Mouse (Mus musculus) erythroblast, embryonic 14.5 days (primary cell): ENCODE measurements around the gene Gm9049. TPM values are rescaled to one million over a fixed set of nuclear protein-coding genes. Genes with fewer than 3 reads are reported as not detected.
"Not testable (repeated sequence)": the region's sequence is repeated elsewhere in the genome, so short reads cannot be mapped to it uniquely, and the experiment has no call there.

Experiments
- H3K27me3 ChIP-seq: 2 replicates; pipeline ENCODE4 v1.6.1; 2012; ENCODE audit warnings: inconsistent platforms; ENCODE audit not compliant: control insufficient read depth
- H3K36me3 ChIP-seq: 2 replicates; pipeline ENCODE4 v1.6.1; 2012; ENCODE audit warnings: mild to moderate bottlenecking, inconsistent platforms; ENCODE audit not compliant: control insufficient read depth
- H3K4me1 ChIP-seq: 2 replicates; pipeline ENCODE4 v1.6.1; 2012; ENCODE audit warnings: inconsistent platforms; ENCODE audit not compliant: control insufficient read depth
- H3K4me3 ChIP-seq: replicated peaks from 2 replicates; pipeline ENCODE3; 2012; ENCODE audit warnings: moderate library complexity, mild to moderate bottlenecking, inconsistent platforms
- H3K9me3 ChIP-seq: 2 replicates; pipeline ENCODE4 v1.6.1; 2012; ENCODE audit warnings: low read length, inconsistent platforms, mixed read lengths; ENCODE audit not compliant: control insufficient read depth
- GATA1 ChIP-seq: IDR thresholded peaks from 2 replicates; pipeline ENCODE4 v1.6.1; 2012; ENCODE audit warnings: low read length, inconsistent platforms, mixed read lengths
- TAL1 ChIP-seq: IDR thresholded peaks from 3 replicates; pipeline ENCODE4 v1.6.1; 2012; ENCODE audit warnings: low read length, inconsistent platforms, mixed read lengths
- polyA plus RNA-seq: library from polyadenylated mRNA; stranded (reverse); fragments of >175 nt; gene quantifications from 2 replicates; pipeline ENCODE4 v1.2.3, GENCODE M21; 2012

The Gm9049 gene
- not detected in 2 replicates for polyA plus RNA-seq

DNA sequence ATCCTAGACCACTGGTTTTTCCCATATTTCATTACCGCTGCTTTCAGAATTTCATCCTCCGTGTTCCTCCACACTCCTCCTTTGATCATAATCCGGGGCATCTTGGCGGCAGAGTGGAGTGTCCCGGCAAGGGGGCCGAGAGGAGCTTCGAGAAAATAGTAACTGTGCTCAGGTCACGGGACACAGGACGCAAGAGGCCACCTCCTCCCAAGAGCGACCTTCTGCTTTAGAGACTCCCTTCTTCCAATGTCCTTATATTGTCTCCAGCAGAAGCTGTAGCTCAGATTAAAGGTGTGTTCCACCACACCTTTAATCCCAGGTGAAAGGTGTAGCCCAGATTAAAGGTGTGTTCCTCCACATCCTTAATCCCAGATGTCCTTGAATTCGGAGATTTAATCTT is at the start of gene Gm9049:
TSS of gene Gm9049 (minus strand) at position 101 of the 400 bp plus-strand sequence.
- H3K9me3 ChIP-seq, H3K36me3 ChIP-seq, H3K27me3 ChIP-seq: not testable (repeated sequence)

DNA sequence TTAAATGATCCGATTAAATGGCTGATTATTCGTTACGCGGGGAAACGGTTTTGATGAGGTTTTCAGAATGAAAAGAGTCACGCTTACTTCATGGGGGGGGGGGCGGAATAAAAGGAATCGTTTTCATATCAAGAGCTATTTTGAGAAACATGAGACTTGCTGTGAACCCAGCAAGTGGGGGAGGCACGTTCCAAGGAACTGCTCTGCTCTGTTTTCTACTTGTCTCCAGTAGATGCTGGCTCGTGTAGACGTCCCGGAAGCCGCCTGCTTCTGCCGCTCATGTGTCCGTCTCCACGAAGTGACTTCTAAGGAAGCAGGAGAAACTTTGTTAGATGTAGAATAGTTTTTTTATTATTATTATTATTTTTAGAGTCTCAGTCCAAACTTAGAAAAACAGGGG is 46.0 kb upstream of the Gm9049 start:
- TF ChIP-seq GATA1 (no peak), TAL1 (no peak)

More for the DNA sequence above, at the start of gene Gm9049:
- not testable (repeated sequence) for H3K4me1 ChIP-seq, H3K4me3 ChIP-seq

DNA sequence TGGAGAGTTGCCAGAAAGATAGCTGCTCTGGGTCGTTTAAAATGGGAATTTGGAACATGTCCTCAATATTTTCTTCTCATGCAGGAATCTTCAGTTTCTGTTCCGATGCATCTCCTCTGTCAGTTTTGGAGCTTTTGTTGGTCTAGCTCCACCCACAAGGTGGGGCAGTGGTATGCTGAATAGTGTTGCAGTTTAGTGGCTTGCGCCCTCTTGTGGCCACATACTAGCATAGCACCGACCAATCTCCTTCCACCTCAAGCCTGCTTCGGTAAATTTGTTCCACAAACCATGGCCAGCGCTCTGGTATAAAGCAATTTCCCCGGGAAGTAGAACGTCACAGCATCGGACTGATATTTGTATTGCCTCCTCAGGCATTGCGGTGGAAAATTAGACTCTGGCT is 16.5 kb upstream of the Gm9049 start:
- Histone ChIP-seq H3K4me1 (no peaks in the 10 kb centered on the region), H3K4me3 (no peak overlapping the region), H3K27me3 (no peaks in the 10 kb centered on the region), H3K36me3 (no peaks in the 10 kb centered on the region), H3K9me3 (no peaks in the 10 kb centered on the region)
- no peak for TF ChIP-seq TAL1
- no peak for TF ChIP-seq GATA1

More for the DNA sequence above, 46.0 kb upstream of the Gm9049 start:
- H3K36me3 ChIP-seq = no peaks in the 10 kb centered on the region
- H3K4me1 ChIP-seq = no peaks in the 10 kb centered on the region
- no peaks in the 10 kb centered on the region for H3K27me3 ChIP-seq
- peaks cover 6% of the 10 kb centered on the region; the same call in 1 of the 2 replicates for H3K9me3 ChIP-seq
- H3K4me3 ChIP-seq = no peak overlapping the region

DNA sequence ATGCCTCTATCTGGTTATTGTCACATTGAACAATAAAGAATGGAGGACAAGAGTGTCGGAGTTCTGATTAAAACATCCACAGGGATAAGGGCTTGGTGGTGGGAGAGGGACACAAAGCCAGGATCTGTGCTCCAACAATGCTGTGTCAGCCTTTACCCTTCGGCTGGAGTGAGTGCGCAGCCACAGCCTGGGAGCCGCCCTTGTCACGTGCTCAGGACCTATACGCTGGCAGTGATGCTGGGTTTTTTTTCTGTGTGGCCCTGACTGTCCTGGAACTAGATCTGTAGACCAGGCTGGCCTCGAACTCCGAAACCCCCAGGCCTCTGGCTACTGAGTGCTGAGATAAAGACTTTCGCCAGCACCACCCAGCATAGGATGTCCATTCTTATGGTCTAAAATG is 15.6 kb upstream of the Gm9049 start:
- Histone ChIP-seq H3K27me3 (no peaks in the 10 kb centered on the region), H3K36me3 (no peaks in the 10 kb centered on the region), H3K9me3 (peaks cover 2% of the 10 kb centered on the region; the same call in 1 of the 2 replicates), H3K4me1 (no peaks in the 10 kb centered on the region), H3K4me3 (no peak overlapping the region)
- TF ChIP-seq GATA1 (no peak), TAL1 (no peak)

DNA sequence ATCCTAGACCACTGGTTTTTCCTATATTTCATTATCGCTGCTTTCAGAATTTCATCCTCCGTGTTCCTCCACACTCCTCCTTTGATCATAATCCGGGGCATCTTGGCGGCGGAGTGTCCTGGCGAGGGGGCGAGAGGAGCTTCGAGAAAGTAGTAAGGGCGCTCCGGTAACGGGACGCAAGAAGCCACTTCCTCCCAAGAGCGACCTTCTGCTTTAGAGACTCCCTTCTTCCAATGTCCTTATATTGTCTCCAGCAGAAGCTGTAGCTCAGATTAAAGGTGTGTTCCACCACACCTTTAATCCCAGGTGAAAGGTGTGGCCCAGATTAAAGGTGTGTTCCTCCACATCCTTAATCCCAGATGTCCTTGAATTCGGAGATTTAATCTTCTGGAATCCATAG is 5.3 kb downstream of the Gm9049 start, which contains the start of gene Gm9048:
TSS of gene Gm9048 (minus strand) at position 101 of the 400 bp plus-strand sequence.
- H3K4me1 ChIP-seq, H3K36me3 ChIP-seq, H3K4me3 ChIP-seq, H3K27me3 ChIP-seq, H3K9me3 ChIP-seq: not testable (repeated sequence)

DNA sequence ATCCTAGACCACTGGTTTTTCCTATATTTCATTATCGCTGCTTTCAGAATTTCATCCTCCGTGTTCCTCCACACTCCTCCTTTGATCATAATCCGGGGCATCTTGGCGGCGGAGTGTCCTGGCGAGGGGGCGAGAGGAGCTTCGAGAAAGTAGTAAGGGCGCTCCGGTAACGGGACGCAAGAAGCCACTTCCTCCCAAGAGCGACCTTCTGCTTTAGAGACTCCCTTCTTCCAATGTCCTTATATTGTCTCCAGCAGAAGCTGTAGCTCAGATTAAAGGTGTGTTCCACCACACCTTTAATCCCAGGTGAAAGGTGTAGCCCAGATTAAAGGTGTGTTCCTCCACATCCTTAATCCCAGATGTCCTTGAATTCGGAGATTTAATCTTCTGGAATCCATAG is 10.8 kb downstream of the Gm9049 start, which contains the start of gene Gm9046:
TSS of gene Gm9046 (minus strand) at position 101 of the 400 bp plus-strand sequence.
- H3K4me3 ChIP-seq, H3K4me1 ChIP-seq, H3K27me3 ChIP-seq, H3K36me3 ChIP-seq, H3K9me3 ChIP-seq: not testable (repeated sequence)

DNA sequence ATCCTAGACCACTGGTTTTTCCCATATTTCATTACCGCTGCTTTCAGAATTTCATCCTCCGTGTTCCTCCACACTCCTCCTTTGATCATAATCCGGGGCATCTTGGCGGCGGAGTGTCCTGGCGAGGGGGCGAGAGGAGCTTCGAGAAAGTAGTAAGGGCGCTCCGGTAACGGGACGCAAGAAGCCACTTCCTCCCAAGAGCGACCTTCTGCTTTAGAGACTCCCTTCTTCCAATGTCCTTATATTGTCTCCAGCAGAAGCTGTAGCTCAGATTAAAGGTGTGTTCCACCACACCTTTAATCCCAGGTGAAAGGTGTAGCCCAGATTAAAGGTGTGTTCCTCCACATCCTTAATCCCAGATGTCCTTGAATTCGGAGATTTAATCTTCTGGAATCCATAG is 16.2 kb downstream of the Gm9049 start, which contains the start of gene Gm9045:
TSS of gene Gm9045 (minus strand) at position 101 of the 400 bp plus-strand sequence.
- H3K36me3 ChIP-seq, H3K9me3 ChIP-seq, H3K4me1 ChIP-seq, H3K27me3 ChIP-seq, H3K4me3 ChIP-seq: not testable (repeated sequence)

DNA sequence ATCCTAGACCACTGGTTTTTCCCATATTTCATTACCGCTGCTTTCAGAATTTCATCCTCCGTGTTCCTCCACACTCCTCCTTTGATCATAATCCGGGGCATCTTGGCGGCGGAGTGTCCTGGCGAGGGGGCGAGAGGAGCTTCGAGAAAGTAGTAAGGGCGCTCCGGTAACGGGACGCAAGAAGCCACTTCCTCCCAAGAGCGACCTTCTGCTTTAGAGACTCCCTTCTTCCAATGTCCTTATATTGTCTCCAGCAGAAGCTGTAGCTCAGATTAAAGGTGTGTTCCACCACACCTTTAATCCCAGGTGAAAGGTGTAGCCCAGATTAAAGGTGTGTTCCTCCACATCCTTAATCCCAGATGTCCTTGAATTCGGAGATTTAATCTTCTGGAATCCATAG is 21.6 kb downstream of the Gm9049 start, which contains the start of gene Gm9044:
TSS of gene Gm9044 (minus strand) at position 101 of the 400 bp plus-strand sequence.
- H3K36me3 ChIP-seq, H3K9me3 ChIP-seq, H3K4me3 ChIP-seq, H3K27me3 ChIP-seq, H3K4me1 ChIP-seq: not testable (repeated sequence)

DNA sequence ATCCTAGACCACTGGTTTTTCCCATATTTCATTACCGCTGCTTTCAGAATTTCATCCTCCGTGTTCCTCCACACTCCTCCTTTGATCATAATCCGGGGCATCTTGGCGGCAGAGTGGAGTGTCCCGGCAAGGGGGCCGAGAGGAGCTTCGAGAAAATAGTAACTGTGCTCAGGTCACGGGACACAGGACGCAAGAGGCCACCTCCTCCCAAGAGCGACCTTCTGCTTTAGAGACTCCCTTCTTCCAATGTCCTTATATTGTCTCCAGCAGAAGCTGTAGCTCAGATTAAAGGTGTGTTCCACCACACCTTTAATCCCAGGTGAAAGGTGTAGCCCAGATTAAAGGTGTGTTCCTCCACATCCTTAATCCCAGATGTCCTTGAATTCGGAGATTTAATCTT is 27.0 kb downstream of the Gm9049 start, which contains the start of gene Gm9040:
TSS of gene Gm9040 (minus strand) at position 101 of the 400 bp plus-strand sequence.
- not testable (repeated sequence) for H3K9me3 ChIP-seq, H3K4me3 ChIP-seq, H3K27me3 ChIP-seq, H3K4me1 ChIP-seq, H3K36me3 ChIP-seq

DNA sequence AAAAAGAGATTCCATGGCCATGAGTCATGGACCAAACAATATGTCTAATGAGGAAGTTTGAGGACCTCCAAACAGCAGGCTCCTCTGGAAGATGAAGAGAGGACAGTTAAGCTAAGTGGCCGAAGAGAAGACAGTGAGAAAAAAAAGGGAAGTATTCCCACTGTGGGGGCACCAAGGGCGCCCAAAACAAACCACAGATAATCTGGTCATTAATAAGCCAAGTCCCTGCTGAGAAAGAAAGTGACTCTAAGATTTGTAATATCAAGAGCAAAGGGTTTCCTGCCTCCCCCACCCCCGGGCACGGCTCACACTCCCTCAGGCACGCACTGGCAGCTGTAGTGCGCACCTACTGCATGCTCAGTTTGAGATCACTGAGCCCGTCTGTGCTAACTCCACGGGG is 34.9 kb downstream of the Gm9049 start:
- TF ChIP-seq TAL1 (no peak), GATA1 (no peak)
- Histone ChIP-seq H3K36me3 (no peaks in the 10 kb centered on the region), H3K9me3 (no peaks in the 10 kb centered on the region; the same call in 1 of the 2 replicates), H3K4me1 (no peaks in the 10 kb centered on the region), H3K27me3 (no peaks in the 10 kb centered on the region), H3K4me3 (no peak overlapping the region)

DNA sequence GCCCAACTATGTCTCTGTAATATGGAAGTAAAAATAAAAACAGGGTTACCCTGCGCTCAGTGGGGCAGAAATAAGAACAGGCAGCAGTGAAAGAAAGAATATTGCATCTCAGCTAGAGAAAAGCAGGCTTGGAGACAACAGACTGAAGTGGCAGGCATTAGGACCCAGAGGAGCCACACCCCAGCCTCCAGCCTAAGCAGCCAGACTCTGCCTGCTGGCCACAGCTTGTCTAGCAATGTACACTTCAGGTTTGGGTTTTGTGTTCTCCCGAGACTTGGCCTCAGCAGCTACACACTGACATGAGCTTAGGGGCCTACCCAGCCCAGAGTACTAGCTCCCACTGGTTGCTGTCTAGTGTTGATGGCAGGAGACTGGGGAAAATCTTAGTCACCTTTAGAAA is 51.8 kb downstream of the Gm9049 start:
- H3K36me3 ChIP-seq, H3K4me3 ChIP-seq, H3K9me3 ChIP-seq, H3K4me1 ChIP-seq, H3K27me3 ChIP-seq: not testable (repeated sequence)

Other genes with a start within 250 kb of the Gm9049 start
- gene Mdm1, start 212.3 kb downstream of the Gm9049 start, polyA plus RNA-seq = 1.4 and 2.1 TPM in 2 replicates
- gene Il22, start 149.2 kb downstream of the Gm9049 start, polyA plus RNA-seq = not detected in 2 replicates
- gene Gm32717, start 113.3 kb downstream of the Gm9049 start, polyA plus RNA-seq = not detected in 2 replicates
- not detected in 2 replicates for gene Gm32802, start 95.4 kb downstream of the Gm9049 start, polyA plus RNA-seq
- not detected in 2 replicates for gene Iltifb, start 59.1 kb downstream of the Gm9049 start, polyA plus RNA-seq
- not detected in 2 replicates for gene Gm9040, start 27.1 kb downstream of the Gm9049 start, polyA plus RNA-seq
- gene Gm9044, start 21.7 kb downstream of the Gm9049 start, polyA plus RNA-seq = not detected in 2 replicates
- not detected in 2 replicates for gene Gm9045, start 16.3 kb downstream of the Gm9049 start, polyA plus RNA-seq
- not detected in 2 replicates for gene Gm9046, start 10.8 kb downstream of the Gm9049 start, polyA plus RNA-seq
- gene Gm9048, start 5.4 kb downstream of the Gm9049 start, polyA plus RNA-seq = not detected in 2 replicates
- not detected in 2 replicates for gene Ifng, start 86.9 kb upstream of the Gm9049 start, polyA plus RNA-seq